Mouse (Mus musculus): ENCODE results near the gene Trim71. TPM values are rescaled to one million over a fixed set of nuclear protein-coding genes. Genes with fewer than 3 reads are reported as not detected.
"Not testable (repeated sequence)": the region's sequence is repeated elsewhere in the genome, so short reads cannot be mapped to it uniquely, and the experiment has no call there.

Gene Trim71
- total RNA-seq, 1 experiment from 2014 or later = not detected

DNA sequence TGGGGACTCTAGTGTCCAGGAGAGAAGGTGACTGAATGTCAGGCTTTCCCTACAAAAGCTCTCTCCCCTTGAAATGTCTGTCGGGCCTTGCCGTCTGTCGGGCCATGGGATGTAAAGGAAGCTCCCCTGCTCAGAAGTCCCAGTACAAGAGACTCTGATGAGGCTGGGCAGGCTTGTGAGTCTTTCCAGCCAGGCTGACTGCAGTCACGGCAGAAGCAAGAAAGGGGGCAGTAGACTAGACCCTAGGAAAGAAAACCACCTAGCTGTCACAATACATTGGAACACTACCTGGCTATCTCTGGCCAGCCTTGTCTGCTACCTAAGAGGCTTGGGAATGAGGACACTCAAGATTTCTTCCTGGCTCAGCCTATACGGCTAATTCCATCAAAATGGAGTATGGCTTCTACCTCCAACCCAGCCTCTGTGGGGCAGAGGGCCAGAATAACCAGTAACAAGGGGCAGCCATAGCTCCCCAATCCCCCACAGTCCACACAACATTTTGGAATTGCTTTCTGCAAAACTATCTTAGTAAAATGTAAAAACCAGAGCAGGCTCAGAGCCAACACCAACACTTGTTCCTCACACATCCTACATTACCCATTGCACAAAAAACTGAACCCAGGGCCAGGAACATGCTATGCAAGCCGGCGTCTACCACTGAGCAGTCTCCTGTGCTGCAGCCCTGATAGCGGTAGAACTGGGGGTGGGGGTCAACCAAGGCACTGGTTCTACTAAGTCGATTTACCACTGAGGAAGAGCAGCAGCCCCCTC, 29.2 kb downstream of the Trim71 start:
- no peak for ATAC-seq (replicated peaks in 1 of 2; ENCODE audit: insufficient read depth in 1 of 2, low FRiP score in 2 of 2, low TSS enrichment in 1 of 2, low read depth in 1 of 2, poor library complexity in 2 of 2, severe bottlenecking in 2 of 2)

DNA sequence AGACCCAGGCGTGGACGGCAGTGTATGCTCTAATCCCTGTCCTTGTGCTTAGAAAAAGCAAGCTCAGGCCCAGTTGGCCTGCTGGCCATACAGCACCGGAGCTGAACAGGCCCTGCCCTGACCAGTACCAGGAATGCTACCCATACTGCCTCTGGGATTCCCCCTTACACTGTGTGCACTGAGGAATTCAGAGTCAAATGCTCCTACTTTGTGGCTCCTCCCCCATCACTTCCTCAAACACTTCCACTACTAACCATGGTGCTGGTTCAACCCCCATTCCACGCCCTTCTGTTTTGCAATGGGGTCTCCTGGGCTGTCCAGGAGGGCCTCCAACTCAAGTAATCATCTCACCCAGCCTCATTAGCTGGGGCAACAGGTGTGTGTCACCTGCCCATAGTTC, 30.3 kb downstream of the Trim71 start:
- ATAC-seq (replicated peaks in 1 of 2; ENCODE audit: insufficient read depth in 1 of 2, low FRiP score in 2 of 2, low TSS enrichment in 1 of 2, low read depth in 1 of 2, poor library complexity in 2 of 2, severe bottlenecking in 2 of 2) = no peak

DNA sequence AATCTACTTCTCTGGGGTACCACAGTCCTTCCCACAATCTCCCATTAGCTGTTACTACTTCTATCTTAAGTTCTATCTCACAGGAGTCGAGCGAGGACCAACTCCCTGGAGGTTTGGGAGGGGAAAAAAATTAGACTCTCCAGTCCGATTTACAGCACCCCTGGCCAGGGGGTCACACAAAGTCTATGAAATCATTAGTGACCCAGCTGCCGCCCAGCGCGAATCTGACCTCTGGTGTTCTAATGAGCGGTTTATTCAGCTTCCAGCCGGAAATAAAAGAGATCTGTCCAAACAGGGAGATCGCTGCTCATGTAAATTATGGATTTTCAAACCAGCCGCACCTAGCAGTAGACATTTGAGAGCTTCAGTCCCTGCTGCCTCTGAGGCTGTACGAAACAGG, 32.9 kb downstream of the Trim71 start:
- no peak for ATAC-seq (replicated peaks in 1 of 2; ENCODE audit: insufficient read depth in 1 of 2, low FRiP score in 2 of 2, low TSS enrichment in 1 of 2, low read depth in 1 of 2, poor library complexity in 2 of 2, severe bottlenecking in 2 of 2)

DNA sequence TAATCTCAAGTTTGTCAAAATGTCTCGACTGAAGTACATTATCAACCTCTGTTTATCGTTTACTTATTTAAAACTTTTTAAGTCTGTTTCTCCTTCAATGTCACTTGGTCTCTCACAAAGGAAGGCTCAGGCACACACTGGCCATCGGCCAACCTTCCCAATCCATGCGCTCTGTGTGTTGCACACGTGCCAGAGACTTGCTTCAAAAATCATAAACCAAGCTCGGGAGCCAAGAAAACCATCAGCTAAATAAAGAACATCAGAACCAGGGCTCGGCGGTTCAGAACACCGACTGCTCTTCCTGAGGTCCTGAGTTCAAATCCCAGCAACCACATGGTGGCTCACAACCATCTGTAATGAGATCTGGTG, 35.5 kb downstream of the Trim71 start:
- ATAC-seq (replicated peaks in 1 of 2; ENCODE audit: insufficient read depth in 1 of 2, low FRiP score in 2 of 2, low TSS enrichment in 1 of 2, low read depth in 1 of 2, poor library complexity in 2 of 2, severe bottlenecking in 2 of 2) = no peak

DNA sequence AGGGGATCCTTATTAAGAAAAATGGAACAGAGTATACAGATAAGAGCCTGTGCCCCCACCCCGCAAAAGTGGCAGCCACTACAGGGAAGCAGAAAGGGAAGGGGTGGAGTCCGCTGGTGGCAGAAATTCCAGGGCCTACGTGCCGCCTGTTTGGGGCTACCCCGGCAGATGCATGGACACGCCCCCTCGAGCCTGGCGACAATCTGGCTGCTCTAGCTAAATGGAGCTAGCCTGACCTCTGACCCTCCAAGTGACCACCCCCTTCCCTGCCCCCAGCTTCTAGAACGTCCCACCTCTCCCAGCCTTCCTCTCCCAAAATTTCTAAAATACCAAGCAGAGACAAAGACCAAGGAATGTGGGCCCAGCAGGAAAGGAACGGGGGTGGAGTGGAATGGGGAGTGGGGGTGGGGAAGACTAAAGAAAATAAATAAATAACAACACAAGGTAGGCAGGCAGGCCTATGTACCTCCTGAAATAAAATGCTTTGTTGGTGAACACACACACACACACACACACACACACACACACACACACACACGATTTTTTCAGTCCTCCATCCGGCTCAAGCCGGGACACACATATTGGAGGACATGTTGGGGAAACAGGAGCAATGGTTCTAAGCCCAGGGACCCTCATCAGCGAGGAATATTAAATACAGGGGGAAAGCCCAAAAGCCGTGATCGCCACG, 36.0 kb downstream of the Trim71 start:
- no peak for ATAC-seq (replicated peaks in 1 of 2; ENCODE audit: insufficient read depth in 1 of 2, low FRiP score in 2 of 2, low TSS enrichment in 1 of 2, low read depth in 1 of 2, poor library complexity in 2 of 2, severe bottlenecking in 2 of 2)

DNA sequence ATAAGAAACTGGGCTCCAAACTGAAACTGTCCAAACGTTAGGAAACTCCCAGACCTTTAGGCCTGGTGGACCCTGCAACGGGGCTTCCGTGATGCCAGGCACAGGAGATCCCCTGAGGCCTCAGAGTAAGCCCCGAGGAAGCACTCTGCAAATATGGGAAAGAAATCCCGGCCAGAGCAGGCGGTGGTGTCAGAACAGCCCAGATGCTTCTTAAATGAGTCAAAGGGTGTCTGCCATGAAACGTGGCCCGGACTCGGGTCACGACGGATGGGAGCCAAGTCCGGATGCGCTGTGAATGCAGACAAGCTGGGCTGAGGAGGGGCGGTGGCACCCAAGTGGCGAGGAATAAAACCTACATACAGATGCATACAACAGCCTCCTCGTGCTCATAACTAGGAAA, 37.1 kb downstream of the Trim71 start:
- peak; percentile 42 to 69; a peak in 2 of 4 replicates for ATAC-seq (replicated peaks in 1 of 2; ENCODE audit: insufficient read depth in 1 of 2, low FRiP score in 2 of 2, low TSS enrichment in 1 of 2, low read depth in 1 of 2, poor library complexity in 2 of 2, severe bottlenecking in 2 of 2)

DNA sequence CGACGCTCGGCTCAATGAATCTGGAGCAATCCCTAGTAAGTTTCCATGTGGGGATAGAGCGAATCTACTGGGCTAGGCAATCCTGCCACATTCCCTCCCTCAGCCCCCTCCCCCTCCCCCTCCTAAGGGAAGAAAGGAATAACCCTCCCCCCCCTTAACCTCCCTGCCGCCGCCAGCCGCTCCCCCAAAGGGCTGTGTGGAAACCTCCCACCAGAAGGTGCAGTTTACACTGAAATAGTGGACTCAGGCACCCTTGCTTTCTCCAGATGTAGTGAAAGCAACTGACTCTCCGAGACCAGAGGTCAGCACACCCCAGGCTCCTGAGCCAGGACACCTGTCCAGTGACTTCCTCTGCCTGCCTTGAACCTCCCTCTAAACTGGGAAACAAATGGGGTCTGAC, 37.6 kb downstream of the Trim71 start:
- no peak for ATAC-seq (replicated peaks in 1 of 2; ENCODE audit: insufficient read depth in 1 of 2, low FRiP score in 2 of 2, low TSS enrichment in 1 of 2, low read depth in 1 of 2, poor library complexity in 2 of 2, severe bottlenecking in 2 of 2)

DNA sequence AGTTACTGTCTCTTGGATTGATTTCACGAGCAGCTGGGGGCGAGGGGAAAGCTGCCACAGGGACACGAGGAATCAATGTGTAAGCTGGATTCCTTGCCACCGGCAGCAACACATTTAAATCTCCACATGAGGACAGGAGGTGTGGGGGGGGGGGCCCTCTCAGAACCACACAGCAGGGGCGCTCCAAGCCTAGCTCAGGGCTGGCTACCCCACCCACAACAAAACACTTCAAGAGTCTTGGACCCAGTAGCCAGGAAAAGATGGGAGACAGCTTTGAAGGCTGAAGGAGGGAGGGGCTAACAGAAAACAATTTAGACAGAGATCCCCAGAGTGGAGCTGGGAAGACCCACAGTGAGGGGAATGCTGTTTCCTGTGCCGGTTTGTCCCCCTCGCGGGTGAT, 38.3 kb downstream of the Trim71 start:
- no peak for ATAC-seq (replicated peaks in 1 of 2; ENCODE audit: insufficient read depth in 1 of 2, low FRiP score in 2 of 2, low TSS enrichment in 1 of 2, low read depth in 1 of 2, poor library complexity in 2 of 2, severe bottlenecking in 2 of 2)

DNA sequence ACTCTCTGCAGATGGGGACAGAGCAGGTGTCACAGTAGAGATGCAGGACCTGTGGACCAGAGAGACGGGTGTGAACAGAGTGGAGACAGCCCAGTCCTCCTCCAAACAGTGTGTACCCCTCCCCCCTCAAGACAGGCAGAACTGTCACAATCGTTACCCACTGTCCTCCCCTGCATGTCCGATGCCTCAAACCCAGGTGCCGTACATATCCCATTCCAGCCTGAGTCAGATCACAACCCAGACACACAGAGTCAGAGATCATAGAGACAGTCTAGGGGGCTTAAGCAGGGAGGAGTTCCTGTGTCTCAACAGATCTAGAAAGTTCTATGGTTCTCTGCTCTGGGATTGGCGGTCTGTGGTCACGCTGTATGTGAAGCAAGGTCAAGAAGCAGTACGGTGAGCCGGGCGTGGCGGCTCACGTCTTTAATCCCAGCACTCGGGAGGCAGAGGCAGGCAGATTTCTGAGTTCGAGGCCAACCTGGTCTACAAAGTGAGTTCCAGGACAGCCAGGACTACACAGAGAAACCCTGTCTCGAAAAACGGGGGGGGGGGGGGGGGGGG, 39.0 kb downstream of the Trim71 start:
- no peak for ATAC-seq (replicated peaks in 1 of 2; ENCODE audit: insufficient read depth in 1 of 2, low FRiP score in 2 of 2, low TSS enrichment in 1 of 2, low read depth in 1 of 2, poor library complexity in 2 of 2, severe bottlenecking in 2 of 2)

DNA sequence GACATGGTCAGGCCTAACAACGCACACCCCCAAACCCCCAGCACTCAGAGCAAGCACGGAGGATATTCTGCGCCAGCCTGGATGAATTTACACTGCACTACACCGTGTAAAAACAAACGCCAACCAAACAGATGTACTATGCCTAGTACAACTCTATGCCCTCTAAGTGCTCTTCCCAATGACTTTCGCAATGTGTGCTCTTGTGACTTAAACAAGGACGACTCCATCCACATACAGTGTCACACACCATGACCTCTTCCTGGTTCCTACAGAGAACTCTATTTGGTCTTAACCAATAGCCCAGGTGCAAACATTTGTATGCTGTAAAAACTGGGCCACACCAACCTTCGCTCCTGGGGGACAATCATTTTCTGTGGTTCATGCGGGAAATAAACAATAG, 41.7 kb downstream of the Trim71 start:
- ATAC-seq (replicated peaks in 1 of 2; ENCODE audit: insufficient read depth in 1 of 2, low FRiP score in 2 of 2, low TSS enrichment in 1 of 2, low read depth in 1 of 2, poor library complexity in 2 of 2, severe bottlenecking in 2 of 2) = no peak

DNA sequence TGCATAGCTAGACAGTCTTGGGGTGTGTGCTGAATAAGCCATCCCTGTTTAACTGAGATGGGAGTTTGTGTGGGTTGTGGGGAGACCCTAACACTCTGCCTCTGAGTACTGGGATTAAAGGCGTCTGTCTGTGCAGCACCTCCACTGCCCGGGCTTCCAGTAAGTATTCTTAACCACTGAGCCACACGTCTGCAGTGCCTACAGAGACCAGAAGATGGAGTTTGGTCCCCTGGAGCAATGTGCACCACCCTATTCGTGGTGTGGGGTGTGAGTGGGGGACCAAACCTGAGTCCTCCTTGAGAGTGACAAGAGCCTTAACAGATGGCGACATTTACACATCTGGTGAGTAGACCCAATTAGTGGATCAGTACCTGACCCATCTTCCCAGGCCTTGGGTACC, 42.1 kb downstream of the Trim71 start:
- no peak for ATAC-seq (replicated peaks in 1 of 2; ENCODE audit: insufficient read depth in 1 of 2, low FRiP score in 2 of 2, low TSS enrichment in 1 of 2, low read depth in 1 of 2, poor library complexity in 2 of 2, severe bottlenecking in 2 of 2)

DNA sequence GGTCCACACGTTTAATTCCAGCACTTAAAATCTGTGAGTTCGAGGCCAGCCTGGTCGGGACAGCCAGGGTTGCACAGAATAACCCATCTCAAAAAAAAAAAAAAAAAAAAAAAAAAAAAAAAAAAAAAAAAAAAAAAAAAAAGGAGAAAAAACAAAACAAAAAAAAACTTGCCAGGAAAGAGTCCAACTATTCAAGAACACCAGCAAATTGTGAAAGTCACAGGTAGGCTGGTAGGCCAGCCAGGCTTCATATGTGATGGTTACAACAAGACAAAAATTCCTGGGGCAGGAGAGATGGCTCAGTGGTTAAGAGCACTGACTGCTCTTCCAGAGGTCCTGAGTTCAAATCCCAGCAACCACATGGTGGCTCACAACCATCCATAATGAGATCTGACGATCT, 43.6 kb downstream of the Trim71 start:
- ATAC-seq (replicated peaks in 1 of 2; ENCODE audit: insufficient read depth in 1 of 2, low FRiP score in 2 of 2, low TSS enrichment in 1 of 2, low read depth in 1 of 2, poor library complexity in 2 of 2, severe bottlenecking in 2 of 2) = not testable (repeated sequence)

DNA sequence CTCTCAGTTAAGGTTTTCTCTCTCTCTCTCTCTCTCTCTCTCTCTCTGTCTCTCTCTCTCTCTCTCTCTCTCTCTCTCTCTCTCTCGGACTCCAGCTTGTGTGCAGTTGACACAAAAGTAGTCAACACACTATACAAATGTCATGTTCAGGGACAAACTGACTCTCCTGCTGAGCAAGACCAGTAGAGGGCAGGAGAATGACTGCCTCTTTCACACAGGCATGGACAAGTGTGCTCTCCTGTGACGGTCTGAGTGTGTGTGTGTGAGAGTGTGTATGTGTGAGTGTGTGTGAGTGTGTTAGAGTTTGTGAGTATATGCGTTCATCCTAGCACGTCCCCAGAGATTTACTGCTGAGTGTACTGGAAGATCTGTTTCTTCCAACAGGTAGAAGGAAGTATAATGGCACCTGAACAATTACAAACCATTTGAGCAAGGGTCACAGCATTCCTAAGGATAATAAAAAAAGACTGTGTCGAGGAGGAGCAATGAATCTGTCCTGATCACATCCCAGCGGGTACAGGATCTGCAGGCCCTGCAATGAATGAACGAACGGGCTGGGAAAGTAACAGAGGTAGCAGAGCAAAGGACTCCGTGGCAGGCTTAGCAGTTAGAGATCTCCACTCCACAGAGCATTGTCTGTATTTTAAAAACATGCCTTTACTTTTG, 45.2 kb downstream of the Trim71 start:
- no peak for ATAC-seq (replicated peaks in 1 of 2; ENCODE audit: insufficient read depth in 1 of 2, low FRiP score in 2 of 2, low TSS enrichment in 1 of 2, low read depth in 1 of 2, poor library complexity in 2 of 2, severe bottlenecking in 2 of 2)

DNA sequence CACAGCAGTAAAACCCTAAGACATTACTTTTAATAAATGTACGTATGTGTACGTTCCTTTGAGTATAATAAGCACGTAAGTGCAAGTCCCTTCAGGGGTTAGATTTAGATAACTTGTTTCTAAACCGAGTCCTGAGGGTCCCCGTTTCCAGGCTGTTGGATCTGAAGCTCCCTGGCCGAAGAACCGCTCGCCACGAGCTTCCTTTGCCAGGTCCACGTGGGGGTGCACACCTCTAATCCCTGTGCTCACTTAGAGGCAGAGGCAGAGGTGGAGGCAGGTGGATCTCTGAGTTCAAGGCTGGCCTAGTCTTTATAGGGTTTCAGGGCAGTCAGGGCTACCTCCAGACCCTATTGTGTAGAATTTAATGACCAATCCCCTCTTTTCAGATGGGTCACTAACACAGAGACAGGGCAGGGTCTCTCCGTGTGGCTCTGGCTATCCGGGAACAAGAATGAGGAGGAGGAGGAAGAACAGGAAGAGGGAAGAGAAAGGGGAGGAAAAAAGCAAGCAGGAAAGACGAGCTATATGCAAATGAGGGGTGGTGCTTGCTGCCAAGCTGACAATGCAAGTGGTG, 46.2 kb downstream of the Trim71 start:
- no peak for ATAC-seq (replicated peaks in 1 of 2; ENCODE audit: insufficient read depth in 1 of 2, low FRiP score in 2 of 2, low TSS enrichment in 1 of 2, low read depth in 1 of 2, poor library complexity in 2 of 2, severe bottlenecking in 2 of 2)

DNA sequence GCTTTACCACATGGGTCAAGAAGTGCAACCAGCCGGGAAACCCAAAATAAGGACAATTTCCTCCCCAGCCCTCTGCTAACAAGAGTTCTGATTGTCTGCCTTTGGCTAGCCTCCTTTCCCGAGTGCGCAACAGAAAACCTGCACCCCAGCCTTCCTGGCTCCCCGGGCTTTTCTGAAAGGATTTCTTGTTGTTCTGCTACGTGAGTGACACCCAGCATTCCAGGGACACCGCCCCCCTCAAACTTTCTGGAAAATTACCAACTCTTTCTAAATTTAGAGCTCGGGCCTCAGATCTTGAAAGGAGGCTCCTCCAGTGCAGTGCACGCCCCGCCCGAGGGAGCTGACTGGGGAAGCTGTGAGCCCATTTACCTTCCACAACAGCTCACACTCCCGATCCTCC, 48.8 kb downstream of the Trim71 start, which contains the start of gene C130032M10Rik:
C130032M10Rik (plus strand) TSS at position 334 of the 400 bp plus-strand sequence.
- ATAC-seq (replicated peaks in 1 of 2; ENCODE audit: insufficient read depth in 1 of 2, low FRiP score in 2 of 2, low TSS enrichment in 1 of 2, low read depth in 1 of 2, poor library complexity in 2 of 2, severe bottlenecking in 2 of 2) = no peak

DNA sequence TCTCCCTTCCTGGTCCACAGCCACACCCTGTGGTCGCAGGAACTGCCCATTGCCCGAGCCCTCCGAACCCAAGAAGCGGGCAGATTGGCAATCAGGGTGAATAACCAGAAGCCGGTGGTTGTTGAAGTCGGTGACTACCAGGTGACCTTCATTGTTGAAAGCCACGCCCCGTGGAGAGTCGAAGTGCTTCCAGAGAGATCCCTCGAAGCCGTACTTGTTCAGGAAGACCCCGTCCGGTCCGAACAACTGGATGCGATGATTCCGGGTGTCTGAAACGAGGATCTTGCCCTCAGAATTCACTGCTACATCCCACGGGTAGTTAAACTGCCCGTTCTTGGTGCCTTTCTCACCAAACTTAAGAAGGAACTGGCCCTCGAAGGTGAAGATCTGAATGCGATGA, 51.3 kb downstream of the Trim71 start:
- ATAC-seq (replicated peaks in 1 of 2; ENCODE audit: insufficient read depth in 1 of 2, low FRiP score in 2 of 2, low TSS enrichment in 1 of 2, low read depth in 1 of 2, poor library complexity in 2 of 2, severe bottlenecking in 2 of 2) = no peak

DNA sequence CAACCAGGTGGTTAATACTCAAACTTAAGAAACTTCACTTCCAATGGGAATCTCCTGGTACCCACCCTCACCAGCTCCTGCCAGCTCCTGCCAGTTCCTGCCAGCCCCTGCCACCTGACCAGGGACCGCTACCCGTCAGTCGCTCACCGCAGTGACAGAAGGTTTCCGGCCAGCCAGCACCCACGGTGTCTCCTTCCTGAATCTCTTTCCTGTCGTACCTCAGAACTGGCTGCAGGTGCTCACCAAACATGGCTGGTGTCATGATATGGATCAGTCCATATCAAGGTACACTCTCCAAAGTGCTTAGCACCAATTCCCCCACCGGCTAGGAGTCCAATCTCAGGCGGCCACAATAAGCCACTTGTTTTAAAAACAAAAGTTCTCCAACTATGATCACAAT, 54.4 kb downstream of the Trim71 start:
- ATAC-seq (replicated peaks in 1 of 2; ENCODE audit: insufficient read depth in 1 of 2, low FRiP score in 2 of 2, low TSS enrichment in 1 of 2, low read depth in 1 of 2, poor library complexity in 2 of 2, severe bottlenecking in 2 of 2) = 0 out of 4 replicates have a peak, but pooled peaks of 1 of the 2 experiments have one; percentile 12

DNA sequence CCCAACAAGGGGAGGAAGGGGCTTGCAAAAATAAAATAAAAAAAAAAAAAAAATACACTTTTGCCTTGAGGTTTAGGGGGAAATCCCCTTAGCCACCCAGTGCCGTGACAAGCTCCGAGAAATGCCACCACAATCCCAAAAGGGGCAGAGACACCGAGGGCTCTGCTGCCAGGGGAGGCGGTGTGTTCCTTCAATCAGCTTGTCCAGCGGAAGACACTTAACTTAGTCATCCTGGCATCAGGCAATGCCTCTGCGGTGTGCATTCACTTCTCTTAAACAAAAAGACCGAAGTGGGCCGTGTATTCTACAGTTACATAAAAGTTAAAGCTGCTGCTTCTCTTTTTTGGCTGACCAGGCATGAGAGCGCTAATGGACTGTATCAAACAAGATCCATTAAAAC, 56.7 kb downstream of the Trim71 start:
- ATAC-seq (replicated peaks in 1 of 2; ENCODE audit: insufficient read depth in 1 of 2, low FRiP score in 2 of 2, low TSS enrichment in 1 of 2, low read depth in 1 of 2, poor library complexity in 2 of 2, severe bottlenecking in 2 of 2) = peak; percentile 76 to 88

Measured in hematopoietic stem cell, adult 5-6 weeks (primary cell).